ENCODE assay signal across 9 mouse cellular contexts in genomic region chr14:102883344-102884122, GRCm38 (mm10).
DNase-seq lines count a peak whose midpoint lies in the region; ATAC-seq lines count a peak whose summit lies in the region.
"Had no signal": no experiment of that assay in that cellular context is flagged by ENCODE, and none has a peak within 500 bp of the region (broad histone marks: within the 10 kb centered on the region; RNA-seq: fewer than 3 reads in every experiment).

No protein-coding gene starts in this region.

- H3K4me3 ChIP-seq in neural tube, embryonic 12.5 days: no peak overlapping the region
- H3K4me3 ChIP-seq in forebrain, embryonic 12.5 days (replicated peaks): no peak overlapping the region
- no peak overlapping the region for H3K4me3 ChIP-seq in hindbrain, embryonic 15.5 days

- no peaks in the 10 kb centered on the region for H3K4me1 ChIP-seq in neural tube, embryonic 12.5 days
- H3K4me1 ChIP-seq in forebrain, embryonic 12.5 days: no peaks in the 10 kb centered on the region
- no peaks in the 10 kb centered on the region for H3K4me1 ChIP-seq in hindbrain, embryonic 15.5 days (replicated peaks)

- H3K4me2 ChIP-seq in neural tube, embryonic 12.5 days (replicated peaks): no peak overlapping the region
- no peak overlapping the region for H3K4me2 ChIP-seq in forebrain, embryonic 12.5 days
- no peak overlapping the region for H3K4me2 ChIP-seq in hindbrain, embryonic 15.5 days

- no peak overlapping the region for H3K27ac ChIP-seq in neural tube, embryonic 12.5 days
- H3K27ac ChIP-seq in forebrain, embryonic 12.5 days: no peak overlapping the region
- 0 out of 2 replicates have a peak overlapping the region, but pooled peaks have one; percentile 20 for H3K27ac ChIP-seq in hindbrain, embryonic 15.5 days (replicated peaks)
- H3K27ac ChIP-seq: liver, embryonic 14.5 days had no signal

- peak; percentile 75; the same call in 1 of the 2 replicates for ATAC-seq in neural tube, embryonic 12.5 days (ENCODE audit: low FRiP score, low read depth)
- peak; percentile 65; the same call in 1 of the 2 replicates for ATAC-seq in forebrain, embryonic 12.5 days (ENCODE audit: low FRiP score)
- ATAC-seq in hindbrain, embryonic 15.5 days (ENCODE audit: low FRiP score, low read depth): no peak
- no peak for ATAC-seq in CD4-positive, CD25-positive, alpha-beta regulatory T cell, adult 4 months
- ATAC-seq in erythroid progenitor cell, adult 5-6 weeks (replicated peaks; ENCODE audit: low FRiP score, poor library complexity, severe bottlenecking): no peak

- H3K9me3 ChIP-seq in neural tube, embryonic 12.5 days: no peaks in the 10 kb centered on the region
- no peaks in the 10 kb centered on the region for H3K9me3 ChIP-seq in forebrain, embryonic 12.5 days
- no peaks in the 10 kb centered on the region for H3K9me3 ChIP-seq in hindbrain, embryonic 15.5 days

- DNase-seq in neural tube, embryonic 10.5 days (ENCODE audit: extremely low spot score, low spot score): no peak
- DNase-seq in lung, postnatal 36 days: peak; percentile 74
- DNase-seq in left cerebral cortex, adult 8-10 months (ENCODE audit: low spot score in 2 of 2): no peak

- H3K9ac ChIP-seq in neural tube, embryonic 12.5 days: no peak overlapping the region
- H3K9ac ChIP-seq in forebrain, embryonic 12.5 days: no peak overlapping the region
- no peak overlapping the region for H3K9ac ChIP-seq in hindbrain, embryonic 15.5 days
- H3K9ac ChIP-seq: liver, embryonic 14.5 days had no signal

- H3K27me3 ChIP-seq in neural tube, embryonic 12.5 days (replicated peaks): no peaks in the 10 kb centered on the region
- H3K27me3 ChIP-seq in forebrain, embryonic 12.5 days: no peaks in the 10 kb centered on the region
- H3K27me3 ChIP-seq in hindbrain, embryonic 15.5 days: no peaks in the 10 kb centered on the region

- no peaks in the 10 kb centered on the region for H3K36me3 ChIP-seq in neural tube, embryonic 12.5 days
- H3K36me3 ChIP-seq in forebrain, embryonic 12.5 days (replicated peaks): no peaks in the 10 kb centered on the region
- H3K36me3 ChIP-seq in hindbrain, embryonic 15.5 days: no peaks in the 10 kb centered on the region

- 85% methylated on average over 15 of the region's 15 CpGs for WGBS in neural tube, embryonic 12.5 days
- 83% methylated on average over 15 of the region's 15 CpGs for WGBS in forebrain, embryonic 12.5 days
- WGBS in hindbrain, embryonic 15.5 days: 82% methylated on average over 15 of the region's 15 CpGs

Comparison
In these comparisons a context has a peak if more than half of its experiments do, and no peak if none do; other contexts are left out.
1. ATAC-seq: peak in neural tube, embryonic 12.5 days (single experiment) and forebrain, embryonic 12.5 days (single experiment); none in hindbrain, embryonic 15.5 days (single experiment), CD4-positive, CD25-positive, alpha-beta regulatory T cell, adult 4 months (single experiment) and erythroid progenitor cell, adult 5-6 weeks (single experiment).